Mouse (Mus musculus) ES-E14 (cell line): ENCODE results near the gene Ambp. TPM values are rescaled to one million over a fixed set of nuclear protein-coding genes. Genes with fewer than 3 reads are reported as not detected.

Source experiments
- DNase-seq: peaks from one replicate; pipeline ENCODE4 v3.0.0-alpha.2; 2013; ENCODE audit warnings: low read depth, low spot score
- H3K27ac ChIP-seq: 2 replicates; pipeline ENCODE4 v1.5.1; 2012; ENCODE audit warnings: low read depth, mild to moderate bottlenecking, low read length, moderate library complexity, mixed read lengths; ENCODE audit not compliant: poor library complexity, insufficient read depth, severe bottlenecking
- H3K36me3 ChIP-seq: 2 replicates; pipeline ENCODE4 v1.6.1; 2012; ENCODE audit warnings: mild to moderate bottlenecking, low read length, moderate library complexity, mixed read lengths; ENCODE audit not compliant: control insufficient read depth, poor library complexity, insufficient read depth, severe bottlenecking
- H3K4me1 ChIP-seq, 2 experiments: fragments of 150-350 bp in 1 of 2; sonication (generic) in 1 of 2; 2 replicates each; pipeline ENCODE4 v1.6.1; 2012; ENCODE audit warnings: low read length in 2 of 2, mild to moderate bottlenecking in 1 of 2, mixed read lengths in 1 of 2; ENCODE audit not compliant: control insufficient read depth in 2 of 2, insufficient read depth in 2 of 2, poor library complexity in 1 of 2
- H3K4me3 ChIP-seq, 2 experiments: fragments of 150-350 bp in 1 of 2; sonication (generic) in 1 of 2; 2 replicates each; pipeline ENCODE4 v1.5.1; 2012; ENCODE audit warnings: low read length in 2 of 2, low read depth in 1 of 2, mild to moderate bottlenecking in 1 of 2, mixed read lengths in 1 of 2; ENCODE audit not compliant: insufficient read depth in 1 of 2, poor library complexity in 1 of 2, severe bottlenecking in 1 of 2
- H3K9ac ChIP-seq: 2 replicates; pipeline ENCODE4 v1.6.1; 2012; ENCODE audit warnings: low read depth, mild to moderate bottlenecking, low read length, mixed read lengths; ENCODE audit not compliant: poor library complexity, insufficient read depth, severe bottlenecking
- H3K9me3 ChIP-seq: fragments of 150-350 bp; sonication (generic); 2 replicates; pipeline ENCODE4 v1.6.1; 2012; ENCODE audit warnings: low read depth, mild to moderate bottlenecking, low read length; ENCODE audit not compliant: control insufficient read depth, insufficient read depth
- CHD2 ChIP-seq: IDR thresholded peaks from 2 replicates; pipeline ENCODE4 v1.6.1; 2014; ENCODE audit warnings: mild to moderate bottlenecking, low read depth, low read length, inconsistent platforms
- HCFC1 ChIP-seq: IDR thresholded peaks from 2 replicates; pipeline ENCODE4 v1.6.1; 2012; ENCODE audit warnings: low read length, inconsistent platforms, borderline replicate concordance; ENCODE audit not compliant: insufficient read depth
- MAFK ChIP-seq: IDR thresholded peaks from 2 replicates; pipeline ENCODE4 v1.6.1; 2014; ENCODE audit warnings: mild to moderate bottlenecking, low read depth, low read length, inconsistent platforms; ENCODE audit not compliant: insufficient read depth
- ZC3H11A ChIP-seq: IDR thresholded peaks from 2 replicates; pipeline ENCODE4 v1.6.1; 2012; ENCODE audit warnings: low read depth, mild to moderate bottlenecking, inconsistent platforms, low read length, borderline replicate concordance
- ZNF384 ChIP-seq: IDR thresholded peaks from 2 replicates; pipeline ENCODE4 v1.6.1; 2012; ENCODE audit warnings: low read depth, low read length, inconsistent platforms
- in situ Hi-C, 2 experiments: fragments of 600-800 bp; cut with MboI; formaldehyde crosslinking; loops; one replicate each; pipeline ENCODE4 v1.15.1; 2025; ENCODE audit warnings: low sequenced_read_pairs in 2 of 2, inconsistent platforms in 1 of 2; ENCODE audit not compliant: unreplicated experiment in 2 of 2
- total RNA-seq: library from RNA; depleted of rRNA; stranded (reverse); fragments of 300-350 nt; gene quantifications from 2 replicates; pipeline ENCODE4 v1.2.3, GENCODE M21; 2012

Ambp gene
- total RNA-seq, 1 experiment, result not detected

GRCm38 (mm10) chr4:63156726-63157634 is 2.4 kb upstream of the Ambp start:
- no peak for DNase-seq
- H3K27ac ChIP-seq, result no peak overlapping the region
- H3K4me1 ChIP-seq, result no peaks in the 10 kb centered on the region
- TF ChIP-seq CHD2 (no peak), MAFK (no peak), HCFC1 (no peak), ZNF384 (no peak)
- no peak overlapping the region for H3K9ac ChIP-seq
- no peaks in the 10 kb centered on the region for H3K36me3 ChIP-seq
- no peaks in the 10 kb centered on the region for H3K9me3 ChIP-seq
- H3K4me3 ChIP-seq, result no peak overlapping the region
- in situ Hi-C loops, result loop anchor here in 1 of 2 experiments (5.0 kb wide), 1 partner anchor 160 kb away; no protein-coding TSS in a partner anchor

GRCm38 (mm10) chr4:63155596-63155995 is 997 bp upstream of the Ambp start:
- no peak overlapping the region for H3K4me3 ChIP-seq
- H3K27ac ChIP-seq, result no peak overlapping the region
- no peaks in the 10 kb centered on the region for H3K4me1 ChIP-seq
- H3K36me3 ChIP-seq, result no peaks in the 10 kb centered on the region
- TF ChIP-seq ZC3H11A (no peak), HCFC1 (no peak), ZNF384 (no peak), CHD2 (no peak), MAFK (no peak)
- in situ Hi-C loops, result loop anchor here in 1 of 2 experiments (5.0 kb wide), 1 partner anchor 162 kb away; no protein-coding TSS in a partner anchor
- no peak for DNase-seq
- H3K9me3 ChIP-seq, result no peaks in the 10 kb centered on the region
- H3K9ac ChIP-seq, result no peak overlapping the region

DNA sequence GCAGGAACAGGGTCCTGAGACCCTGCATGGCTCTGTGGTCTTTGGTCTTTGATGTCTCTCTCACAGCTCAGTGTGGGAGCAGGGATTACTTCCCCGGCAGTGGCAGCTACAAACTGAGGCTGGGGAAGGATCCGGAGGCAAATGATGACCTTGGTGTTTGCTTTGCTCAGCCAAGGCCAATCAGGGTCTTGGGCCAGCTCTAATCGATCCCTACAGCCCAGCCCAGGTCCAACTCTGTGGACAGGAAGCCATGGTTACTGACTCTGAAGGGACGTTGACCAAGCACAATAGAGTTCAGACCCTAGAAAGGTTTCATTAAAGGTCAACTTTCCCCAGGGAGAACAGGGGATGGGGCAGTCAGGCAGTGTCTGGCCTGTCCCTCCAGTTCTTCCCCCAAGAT is 571 bp downstream of the Ambp start:
- H3K9ac ChIP-seq, result no peak overlapping the region
- no peaks in the 10 kb centered on the region for H3K9me3 ChIP-seq
- H3K27ac ChIP-seq, result no peak overlapping the region
- no peak for DNase-seq
- no peaks in the 10 kb centered on the region for H3K36me3 ChIP-seq
- in situ Hi-C loops, result no loop called here
- no peaks in the 10 kb centered on the region for H3K4me1 ChIP-seq
- no peak overlapping the region for H3K4me3 ChIP-seq
- TF ChIP-seq ZNF384, result no peak
- TF ChIP-seq MAFK, result no peak
- no peak for TF ChIP-seq CHD2
- no peak for TF ChIP-seq ZC3H11A
- TF ChIP-seq HCFC1, result no peak

DNA sequence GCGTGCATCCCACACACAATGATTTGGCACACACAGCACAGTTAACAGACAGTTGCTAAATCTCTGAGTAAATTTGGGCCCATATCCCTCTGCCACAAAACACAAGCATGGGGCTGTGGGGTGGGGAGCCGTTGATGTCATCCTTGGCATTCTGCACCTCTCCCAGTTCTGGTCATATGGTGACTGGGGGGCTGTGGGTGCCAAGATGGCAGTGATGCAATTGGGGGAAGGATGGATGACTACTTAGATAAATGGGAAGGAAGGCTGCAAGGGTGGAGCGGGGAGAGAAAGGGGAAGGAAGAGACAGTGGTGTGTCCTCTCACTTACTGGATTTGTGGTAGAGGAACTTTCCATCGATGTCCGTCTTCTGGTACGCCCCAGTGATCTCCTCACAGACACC is 3.5 kb downstream of the Ambp start:
- H3K27ac ChIP-seq, result no peak overlapping the region

More for the DNA sequence above, 3.5 kb downstream of the Ambp start:
- in situ Hi-C loops, result no loop called here
- no peak for TF ChIP-seq MAFK
- no peak for TF ChIP-seq ZC3H11A
- no peak for TF ChIP-seq ZNF384
- TF ChIP-seq CHD2, result no peak
- no peak for TF ChIP-seq HCFC1
- no peak overlapping the region for H3K9ac ChIP-seq
- H3K4me1 ChIP-seq, result no peaks in the 10 kb centered on the region
- H3K9me3 ChIP-seq, result no peaks in the 10 kb centered on the region
- no peak overlapping the region for H3K4me3 ChIP-seq
- DNase-seq, result no peak
- H3K36me3 ChIP-seq, result no peaks in the 10 kb centered on the region
